8 mouse cellular contexts compared by ENCODE assay signal in the genomic region with DNA sequence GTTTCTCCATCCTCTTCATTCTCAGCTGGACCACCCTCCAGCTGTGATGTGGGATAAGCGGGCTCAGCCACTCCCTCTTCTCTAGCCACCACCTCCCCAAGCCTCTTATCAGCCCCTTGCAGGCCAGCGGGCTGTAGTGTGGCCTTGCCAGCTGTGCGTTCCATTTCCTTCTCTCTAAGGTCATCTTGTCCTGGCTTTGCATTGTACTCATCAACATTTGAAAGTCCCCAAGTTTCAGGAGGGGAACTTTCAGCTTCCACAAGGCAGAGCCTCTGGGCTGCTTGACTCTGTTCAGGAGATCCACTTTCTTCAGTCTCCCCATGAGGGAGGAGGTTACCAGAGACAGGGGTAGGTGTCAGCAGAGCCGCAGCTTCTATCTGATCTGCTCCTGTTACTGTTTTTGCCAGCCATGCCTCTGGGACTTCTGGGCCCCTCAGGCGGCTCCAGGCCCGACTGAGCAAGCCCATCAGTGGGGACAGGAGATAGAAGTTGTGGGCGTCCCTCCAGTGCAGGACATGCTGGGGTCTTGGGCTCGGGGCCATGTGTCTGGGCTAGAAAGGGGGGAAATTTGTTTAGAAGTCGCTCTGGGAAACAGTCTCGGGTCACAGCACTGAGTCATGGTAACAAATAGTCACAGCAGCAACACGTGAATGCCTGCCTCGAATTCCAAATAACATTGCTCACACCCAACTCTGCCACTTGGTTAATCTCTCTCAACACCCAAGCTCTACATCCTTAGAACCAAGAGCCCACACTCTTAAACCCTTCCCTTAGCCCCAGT. TPM values are rescaled to one million over a fixed set of nuclear protein-coding genes. Genes with fewer than 3 reads are reported as not detected.
DNase-seq lines count a peak whose midpoint lies in the region; ATAC-seq and TF ChIP-seq lines count a peak whose summit lies in the region.

No protein-coding gene starts in this region.

- ATAC-seq in cerebellum, adult (ENCODE audit: insufficient number of reproducible peaks, low FRiP score, low TSS enrichment), result no peak
- ATAC-seq in forebrain, embryonic 15.5 days (replicated peaks), result no peak
- ATAC-seq in intestine, embryonic 14.5 days (replicated peaks; ENCODE audit: low FRiP score, low TSS enrichment, low read depth), result no peak
- no peak for ATAC-seq in lung, embryonic 14.5 days (ENCODE audit: insufficient read depth)

- H3K4me1 ChIP-seq in forebrain, embryonic 15.5 days, result peaks cover 29% of the 10 kb centered on the region
- peaks cover 31% of the 10 kb centered on the region for H3K4me1 ChIP-seq in intestine, embryonic 14.5 days (replicated peaks; ENCODE audit: control insufficient read depth, insufficient read depth, low read length)
- H3K4me1 ChIP-seq in lung, embryonic 14.5 days (ENCODE audit: insufficient read depth), result no peaks in the 10 kb centered on the region

- H3K4me3 ChIP-seq in forebrain, embryonic 15.5 days, result peak overlapping the region; percentile 65
- H3K4me3 ChIP-seq in intestine, embryonic 14.5 days (ENCODE audit: low read depth, low read length), result peak overlapping the region; percentile 88
- peak overlapping the region; percentile 84 for H3K4me3 ChIP-seq in lung, embryonic 14.5 days (ENCODE audit: low read depth, low read length)

- no peaks in the 10 kb centered on the region for H3K36me3 ChIP-seq in forebrain, embryonic 15.5 days
- peaks cover 9% of the 10 kb centered on the region; the same call in 1 of the 2 replicates for H3K36me3 ChIP-seq in intestine, embryonic 14.5 days (ENCODE audit: control insufficient read depth, insufficient read depth, low read length)
- H3K36me3 ChIP-seq in lung, embryonic 14.5 days (ENCODE audit: insufficient read depth), result peaks cover 18% of the 10 kb centered on the region; the same call in 1 of the 2 replicates

- no peak for TF ChIP-seq CTCF in lung, embryonic 14.5 days (IDR thresholded peaks at IDR 0.05; ENCODE audit: low read depth)

- H3K27ac ChIP-seq in forebrain, embryonic 15.5 days (replicated peaks), result no peak overlapping the region
- peak overlapping the region; percentile 90 for H3K27ac ChIP-seq in intestine, embryonic 14.5 days (ENCODE audit: low read depth)
- H3K27ac ChIP-seq in lung, embryonic 14.5 days (ENCODE audit: low read depth), result peak overlapping the region; percentile 93

- WGBS in forebrain, embryonic 15.5 days, result 31% methylated on average over 12 of the region's 12 CpGs
- 25% methylated on average over 12 of the region's 12 CpGs for WGBS in intestine, embryonic 14.5 days
- WGBS in lung, embryonic 14.5 days, result 14% methylated on average over 12 of the region's 12 CpGs

- peak overlapping the region; percentile 71 for H3K9ac ChIP-seq in forebrain, embryonic 15.5 days (replicated peaks)
- H3K9ac ChIP-seq in intestine, embryonic 14.5 days (ENCODE audit: low read length), result peak overlapping the region; percentile 78
- peak overlapping the region; percentile 92 for H3K9ac ChIP-seq in lung, embryonic 14.5 days

- no peaks in the 10 kb centered on the region for H3K9me3 ChIP-seq in forebrain, embryonic 15.5 days
- H3K9me3 ChIP-seq in intestine, embryonic 14.5 days (ENCODE audit: control insufficient read depth, low read length), result no peaks in the 10 kb centered on the region
- H3K9me3 ChIP-seq in lung, embryonic 14.5 days (ENCODE audit: low read depth, low read length), result no peaks in the 10 kb centered on the region

- peak; percentile 69 for DNase-seq in cerebellum, adult 9-11 months
- peak; percentile 38 for DNase-seq in adrenal gland, postnatal 10 days
- no peak for DNase-seq in intestine, embryonic 14.5 days (ENCODE audit: low spot score)
- DNase-seq in lung, embryonic 14.5 days, result peak; percentile 46
- peak; percentile 57 to 71 for DNase-seq in spleen, postnatal 14 days (ENCODE audit: low spot score in 2 of 2)
- no peak for DNase-seq in right cerebral cortex, postnatal 25 days

- peak overlapping the region; percentile 76 for H3K4me2 ChIP-seq in forebrain, embryonic 15.5 days (replicated peaks)
- H3K4me2 ChIP-seq in intestine, embryonic 14.5 days (ENCODE audit: low read length), result peak overlapping the region; percentile 95
- H3K4me2 ChIP-seq in lung, embryonic 14.5 days, result peak overlapping the region; percentile 93

- H3K27me3 ChIP-seq in forebrain, embryonic 15.5 days, result no peaks in the 10 kb centered on the region
- H3K27me3 ChIP-seq in intestine, embryonic 14.5 days (replicated peaks; ENCODE audit: control insufficient read depth, insufficient read depth, low read length), result no peaks in the 10 kb centered on the region
- no peaks in the 10 kb centered on the region for H3K27me3 ChIP-seq in lung, embryonic 14.5 days (ENCODE audit: insufficient read depth, low read length)

RNA-seq across cellular contexts. Expression of a gene that starts 1.0 kb away (rescaled TPM):
- total RNA-seq in adrenal gland, postnatal 10 days (2021), result 10 to 100 TPM; 28.0 to 48.2 TPM
- polyA plus RNA-seq in forebrain, embryonic 15.5 days (2015; fragmentation: Nextera tagmentation; extraction: Ambion mirVana), result 15.4 and 15.6 TPM in 2 replicates
- polyA plus RNA-seq in intestine, embryonic 14.5 days (2014; fragmentation: Nextera tagmentation; extraction: Ambion mirVana), result 14.7 and 15.0 TPM in 2 replicates
- polyA plus RNA-seq in lung, embryonic 14.5 days (2014; fragmentation: Nextera tagmentation; extraction: Ambion mirVana), result 15.6 and 17.5 TPM in 2 replicates

RNA-seq across cellular contexts. Expression of a gene that starts 1.1 kb away (rescaled TPM):
- 1 to 10 TPM; 5.4 to 9.2 TPM for total RNA-seq in adrenal gland, postnatal 10 days (2021)
- polyA plus RNA-seq in forebrain, embryonic 15.5 days (2015; fragmentation: Nextera tagmentation; extraction: Ambion mirVana), result 0.72 and 0.92 TPM in 2 replicates
- 0.97 and 1.5 TPM in 2 replicates for polyA plus RNA-seq in intestine, embryonic 14.5 days (2014; fragmentation: Nextera tagmentation; extraction: Ambion mirVana)
- polyA plus RNA-seq in lung, embryonic 14.5 days (2014; fragmentation: Nextera tagmentation; extraction: Ambion mirVana), result 1.9 and 2.1 TPM in 2 replicates

RNA-seq across cellular contexts. Expression of a gene that starts 14.8 kb away (rescaled TPM):
- total RNA-seq in adrenal gland, postnatal 10 days (2021), result 100 to 1,000 TPM; 175 to 201 TPM
- 95.0 and 95.7 TPM in 2 replicates for polyA plus RNA-seq in forebrain, embryonic 15.5 days (2015; fragmentation: Nextera tagmentation; extraction: Ambion mirVana)
- 192 and 204 TPM in 2 replicates for polyA plus RNA-seq in intestine, embryonic 14.5 days (2014; fragmentation: Nextera tagmentation; extraction: Ambion mirVana)
- 194 and 201 TPM in 2 replicates for polyA plus RNA-seq in lung, embryonic 14.5 days (2014; fragmentation: Nextera tagmentation; extraction: Ambion mirVana)

RNA-seq across cellular contexts. Expression of a gene that starts 29.7 kb away (rescaled TPM):
- total RNA-seq in adrenal gland, postnatal 10 days (2021), result 1 to 10 TPM in 1 of 2 experiments, under 1 TPM in 1; 0.93 to 1.4 TPM
- not detected in 2 replicates for polyA plus RNA-seq in forebrain, embryonic 15.5 days (2015; fragmentation: Nextera tagmentation; extraction: Ambion mirVana)
- 2.3 and 2.5 TPM in 2 replicates for polyA plus RNA-seq in intestine, embryonic 14.5 days (2014; fragmentation: Nextera tagmentation; extraction: Ambion mirVana)
- polyA plus RNA-seq in lung, embryonic 14.5 days (2014; fragmentation: Nextera tagmentation; extraction: Ambion mirVana), result 0.57 and 0.66 TPM in 2 replicates

RNA-seq across cellular contexts. Expression of a gene that starts 36.4 kb away (rescaled TPM):
- total RNA-seq in adrenal gland, postnatal 10 days (2021), result 10 to 100 TPM; 42.4 to 47.3 TPM
- polyA plus RNA-seq in forebrain, embryonic 15.5 days (2015; fragmentation: Nextera tagmentation; extraction: Ambion mirVana), result 2.3 and 2.6 TPM in 2 replicates
- 2.9 and 3.5 TPM in 2 replicates for polyA plus RNA-seq in intestine, embryonic 14.5 days (2014; fragmentation: Nextera tagmentation; extraction: Ambion mirVana)
- 3.0 and 3.3 TPM in 2 replicates for polyA plus RNA-seq in lung, embryonic 14.5 days (2014; fragmentation: Nextera tagmentation; extraction: Ambion mirVana)

Comparison
In these comparisons a context has a peak if more than half of its experiments do, and no peak if none do; other contexts are left out.
1. DNase-seq: peak in cerebellum, adult 9-11 months (single experiment), adrenal gland, postnatal 10 days (single experiment), lung, embryonic 14.5 days (single experiment) and spleen, postnatal 14 days (2 of 2); none in intestine, embryonic 14.5 days (single experiment) and right cerebral cortex, postnatal 25 days (single experiment).
2. Peak in every context shown above with its lines, with median percentiles within 50 percentile points of each other: H3K4me2 ChIP-seq, H3K4me3 ChIP-seq and H3K9ac ChIP-seq.